ENCODE assay signal across 11 mouse cellular contexts in genomic region chr5:33337206-33337605, GRCm38 (mm10). TPM values are rescaled to one million over a fixed set of nuclear protein-coding genes. Genes with fewer than 3 reads are reported as not detected.
DNase-seq lines count a peak whose midpoint lies in the region; ATAC-seq and TF ChIP-seq lines count a peak whose summit lies in the region.
"Had no signal": no experiment of that assay in that cellular context is flagged by ENCODE, and none has a peak within 500 bp of the region (broad histone marks: within the 10 kb centered on the region; RNA-seq: fewer than 3 reads in every experiment).

No protein-coding gene starts in this region.

- H3K27ac ChIP-seq in kidney, embryonic 16.5 days (ENCODE audit: low read length): no peak overlapping the region
- no peak overlapping the region for H3K27ac ChIP-seq in cortical plate, adult 2 months (ENCODE audit: insufficient read depth, low read length)
- no peak overlapping the region for H3K27ac ChIP-seq in hindbrain, postnatal 0 days
- no peak overlapping the region for H3K27ac ChIP-seq in midbrain, embryonic 14.5 days (replicated peaks; ENCODE audit: low read depth, low read length)

- TF ChIP-seq POLR2A in cortical plate, adult 2 months (IDR thresholded peaks at IDR 0.05; ENCODE audit: extremely low read depth, insufficient read depth, low read length): no peak

- H3K9ac ChIP-seq in kidney, embryonic 16.5 days (replicated peaks; ENCODE audit: low read length): no peak overlapping the region
- no peak overlapping the region for H3K9ac ChIP-seq in hindbrain, postnatal 0 days (replicated peaks; ENCODE audit: low read length)
- H3K9ac ChIP-seq in midbrain, embryonic 14.5 days (replicated peaks; ENCODE audit: low read length): peak overlapping the region; percentile 16; the same call in 1 of the 2 replicates

- no peaks in the 10 kb centered on the region for H3K27me3 ChIP-seq in kidney, embryonic 16.5 days (ENCODE audit: insufficient read depth, low read length)
- H3K27me3 ChIP-seq in hindbrain, postnatal 0 days (ENCODE audit: insufficient read depth, low read length): no peaks in the 10 kb centered on the region
- no peaks in the 10 kb centered on the region for H3K27me3 ChIP-seq in midbrain, embryonic 14.5 days (ENCODE audit: control insufficient read depth, insufficient read depth, low read length)

- WGBS in kidney, embryonic 16.5 days: 60% methylated on average over 8 of the region's 8 CpGs
- WGBS in hindbrain, postnatal 0 days: 80% methylated on average over 8 of the region's 8 CpGs
- 86% methylated on average over 8 of the region's 8 CpGs for WGBS in midbrain, embryonic 14.5 days

- H3K9me3 ChIP-seq in kidney, embryonic 16.5 days (ENCODE audit: low read length): peaks cover 9% of the 10 kb centered on the region; the same call in 1 of the 2 replicates
- no peaks in the 10 kb centered on the region for H3K9me3 ChIP-seq in hindbrain, postnatal 0 days (ENCODE audit: low read length)
- no peaks in the 10 kb centered on the region for H3K9me3 ChIP-seq in midbrain, embryonic 14.5 days (ENCODE audit: control insufficient read depth, low read length)

- H3K4me3 ChIP-seq in kidney, embryonic 16.5 days (ENCODE audit: low read length): no peak overlapping the region
- peak overlapping the region; percentile 73; the same call in 1 of the 2 replicates for H3K4me3 ChIP-seq in cortical plate, adult 2 months (ENCODE audit: insufficient read depth, low read length)
- peak overlapping the region; percentile 100; the same call in 1 of the 2 replicates for H3K4me3 ChIP-seq in hindbrain, postnatal 0 days (ENCODE audit: low read length)
- H3K4me3 ChIP-seq in midbrain, embryonic 14.5 days (replicated peaks; ENCODE audit: low read depth, low read length): no peak overlapping the region

- no peak for TF ChIP-seq CTCF in cortical plate, adult 2 months (IDR thresholded peaks at IDR 0.05; ENCODE audit: extremely low read depth, insufficient read depth, low read length)
- no peak for TF ChIP-seq CTCF in hindbrain, postnatal 0 days (IDR thresholded peaks at IDR 0.05; ENCODE audit: low read depth)

- DNase-seq in kidney, adult 18-20 months: no peak
- no peak for DNase-seq in hindbrain, postnatal 0 days (ENCODE audit: low spot score)
- DNase-seq in midbrain, embryonic 14.5 days: no peak
- DNase-seq in gastrocnemius, postnatal 4 days (ENCODE audit: low spot score in 2 of 2): no peak
- no peak for DNase-seq in spleen, postnatal 14 days (ENCODE audit: low spot score in 2 of 2)
- DNase-seq: embryo, embryonic 11 days; layer of hippocampus, adult 9-11 months; thymus, postnatal 14 days had no signal

- peaks cover 19% of the 10 kb centered on the region for H3K4me1 ChIP-seq in kidney, embryonic 16.5 days (ENCODE audit: insufficient read depth, low read length)
- peaks cover 5% of the 10 kb centered on the region; the same call in 1 of the 2 replicates for H3K4me1 ChIP-seq in cortical plate, adult 2 months (ENCODE audit: control insufficient read depth, insufficient read depth, low read length)
- H3K4me1 ChIP-seq in hindbrain, postnatal 0 days (ENCODE audit: insufficient read depth, low read length): peaks cover 11% of the 10 kb centered on the region
- peaks cover 14% of the 10 kb centered on the region for H3K4me1 ChIP-seq in midbrain, embryonic 14.5 days (ENCODE audit: control insufficient read depth, insufficient read depth, low read length)

- peaks cover 14% of the 10 kb centered on the region for H3K36me3 ChIP-seq in kidney, embryonic 16.5 days (ENCODE audit: insufficient read depth, low read length)
- H3K36me3 ChIP-seq in hindbrain, postnatal 0 days (ENCODE audit: insufficient read depth, low read length): no peaks in the 10 kb centered on the region
- peaks cover 15% of the 10 kb centered on the region; the same call in 1 of the 2 replicates for H3K36me3 ChIP-seq in midbrain, embryonic 14.5 days (ENCODE audit: control insufficient read depth, insufficient read depth, low read length)

- 0 out of 2 replicates have a peak overlapping the region, but pooled peaks have one; percentile 7 for H3K4me2 ChIP-seq in kidney, embryonic 16.5 days (replicated peaks; ENCODE audit: low read depth, low read length)
- peak overlapping the region; percentile 75 for H3K4me2 ChIP-seq in hindbrain, postnatal 0 days (ENCODE audit: low read depth, low read length)
- H3K4me2 ChIP-seq in midbrain, embryonic 14.5 days (ENCODE audit: low read length): peak overlapping the region; percentile 85

- ATAC-seq in kidney, embryonic 16.5 days (ENCODE audit: low FRiP score, low TSS enrichment): no peak
- ATAC-seq in hindbrain, postnatal 0 days: no peak
- no peak for ATAC-seq in midbrain, embryonic 14.5 days (ENCODE audit: low FRiP score, low TSS enrichment)
- no peak for ATAC-seq in cerebellum, adult (ENCODE audit: insufficient number of reproducible peaks, low FRiP score, low TSS enrichment)

RNA-seq across cellular contexts. Expression of gene Maea, which starts 1.9 kb away (rescaled TPM):
- polyA plus RNA-seq in kidney, embryonic 16.5 days (2015; fragmentation: Nextera tagmentation; extraction: Ambion mirVana): 152 and 154 TPM in 2 replicates
- polyA plus RNA-seq in cortical plate, adult 2 months (2012; rRNA removed): 116 TPM in 2 replicates
- 130 and 131 TPM in 2 replicates for total RNA-seq in hindbrain, postnatal 0 days (2014; rRNA removed)
- polyA plus RNA-seq in hindbrain, postnatal 0 days (2015; fragmentation: Nextera tagmentation; extraction: Ambion mirVana): 119 and 127 TPM in 2 replicates
- 120 and 138 TPM in 2 replicates for polyA plus RNA-seq in midbrain, embryonic 14.5 days (2014; fragmentation: Nextera tagmentation; extraction: Ambion mirVana)
- total RNA-seq in gastrocnemius, postnatal 4 days (2021): 100 to 1,000 TPM; 109 to 112 TPM

RNA-seq across cellular contexts. Expression of gene Uvssa, which starts 41.1 kb away (rescaled TPM):
- polyA plus RNA-seq in kidney, embryonic 16.5 days (2015; fragmentation: Nextera tagmentation; extraction: Ambion mirVana): 9.2 and 9.5 TPM in 2 replicates
- polyA plus RNA-seq in cortical plate, adult 2 months (2012; rRNA removed): 5.7 and 6.6 TPM in 2 replicates
- 7.7 and 8.7 TPM in 2 replicates for total RNA-seq in hindbrain, postnatal 0 days (2014; rRNA removed)
- polyA plus RNA-seq in hindbrain, postnatal 0 days (2015; fragmentation: Nextera tagmentation; extraction: Ambion mirVana): 8.1 and 8.5 TPM in 2 replicates
- polyA plus RNA-seq in midbrain, embryonic 14.5 days (2014; fragmentation: Nextera tagmentation; extraction: Ambion mirVana): 7.6 and 8.4 TPM in 2 replicates
- 10 to 100 TPM in 1 of 2 experiments, 1 to 10 TPM in 1; 8.7 to 11.6 TPM for total RNA-seq in gastrocnemius, postnatal 4 days (2021)

Comparison
In these comparisons a context has a peak if more than half of its experiments do, and no peak if none do; other contexts are left out.
1. H3K4me2 ChIP-seq: peak in every context shown above with its lines; median percentile 85 in midbrain, embryonic 14.5 days; 75 in hindbrain, postnatal 0 days; 7 in kidney, embryonic 16.5 days.
2. H3K4me3 ChIP-seq: peak in cortical plate, adult 2 months (single experiment) and hindbrain, postnatal 0 days (single experiment); none in kidney, embryonic 16.5 days (single experiment) and midbrain, embryonic 14.5 days (single experiment).